Mouse (Mus musculus) myocyte (in vitro differentiated cells): ENCODE results near the gene Usp6nl. TPM values are rescaled to one million over a fixed set of nuclear protein-coding genes. Genes with fewer than 3 reads are reported as not detected.

Source experiments
- H3K27me3 ChIP-seq: one replicate; pipeline ENCODE4 v1.6.1; 2011; ENCODE audit not compliant: control insufficient read depth, insufficient read depth, insufficient read length
- H3K36me3 ChIP-seq: one replicate; pipeline ENCODE4 v1.6.1; 2011; ENCODE audit not compliant: control insufficient read depth, insufficient read depth
- H3K4me2 ChIP-seq: one replicate; pipeline ENCODE4 v1.6.1; 2011; ENCODE audit warnings: low read depth, control low read depth
- H3K4me3 ChIP-seq: one replicate; pipeline ENCODE4 v1.5.1; 2011; ENCODE audit warnings: mild to moderate bottlenecking, control low read depth, moderate library complexity
- H3K79me2 ChIP-seq: one replicate; pipeline ENCODE4 v1.6.1; 2011; ENCODE audit not compliant: control insufficient read depth, insufficient read depth
- H3ac ChIP-seq: one replicate; pipeline ENCODE4 v1.6.1; 2011; ENCODE audit not compliant: control insufficient read depth, insufficient read length
- CEBPB ChIP-seq: IDR thresholded peaks from 2 replicates; pipeline ENCODE4 v1.6.1; 2011; ENCODE audit warnings: mild to moderate bottlenecking, moderate library complexity; ENCODE audit not compliant: poor library complexity, insufficient read depth, severe bottlenecking
- E2F4 ChIP-seq: IDR thresholded peaks from one replicate; pipeline ENCODE4 v1.6.1; 2011; ENCODE audit warnings: mild to moderate bottlenecking, control low read depth, moderate library complexity; ENCODE audit not compliant: insufficient read depth
- MAX ChIP-seq: IDR thresholded peaks from one replicate; pipeline ENCODE4 v1.6.1; 2011; ENCODE audit warnings: low read depth, mild to moderate bottlenecking, control low read depth
- MYOD1 ChIP-seq, 3 experiments: IDR thresholded peaks; one replicate each; pipeline ENCODE4 v1.6.1; 2011; ENCODE audit warnings: control low read depth in 2 of 3, low read depth in 2 of 3, mild to moderate bottlenecking in 2 of 3, moderate library complexity in 1 of 3; ENCODE audit not compliant: insufficient read length in 2 of 3, control insufficient read depth in 1 of 3
- MYOG ChIP-seq, 3 experiments: IDR thresholded peaks; one replicate each; pipeline ENCODE4 v1.6.1; 2011; ENCODE audit warnings: control low read depth in 2 of 3, low read depth in 2 of 3, mild to moderate bottlenecking in 2 of 3; ENCODE audit not compliant: insufficient read length in 2 of 3, control insufficient read depth in 1 of 3, insufficient read depth in 1 of 3
- POLR2A ChIP-seq: IDR thresholded peaks from one replicate; pipeline ENCODE4 v1.6.1; 2011; ENCODE audit warnings: low read depth, mild to moderate bottlenecking, control low read depth, moderate library complexity; ENCODE audit not compliant: insufficient read length
- POLR2AphosphoS2 ChIP-seq: IDR thresholded peaks from one replicate; pipeline ENCODE4 v1.6.1; 2011; ENCODE audit warnings: low read depth, control low read depth; ENCODE audit not compliant: insufficient read length
- REST ChIP-seq: IDR thresholded peaks from one replicate; pipeline ENCODE4 v1.6.1; 2011; ENCODE audit warnings: mild to moderate bottlenecking, control low read depth, moderate library complexity; ENCODE audit not compliant: insufficient read depth, insufficient read length
- SRF ChIP-seq: IDR thresholded peaks from one replicate; pipeline ENCODE4 v1.6.1; 2011; ENCODE audit warnings: low read depth; ENCODE audit not compliant: control insufficient read depth, insufficient read length
- TCF12 ChIP-seq: IDR thresholded peaks from one replicate; pipeline ENCODE4 v1.6.1; 2011; ENCODE audit warnings: mild to moderate bottlenecking, control low read depth; ENCODE audit not compliant: poor library complexity, insufficient read depth, severe bottlenecking
- TCF3 ChIP-seq: IDR thresholded peaks from one replicate; pipeline ENCODE4 v1.6.1; 2011; ENCODE audit warnings: low read depth, control low read depth; ENCODE audit not compliant: insufficient read length
- USF1 ChIP-seq: IDR thresholded peaks from one replicate; pipeline ENCODE4 v1.6.1; 2011; ENCODE audit warnings: low read depth, mild to moderate bottlenecking, control low read depth, moderate library complexity
- polyA plus RNA-seq: library from polyadenylated mRNA; unstranded; fragments of >200 nt; fragmentation: generic; extraction: Trizol; gene quantifications from one replicate; pipeline ENCODE4 v1.2.1, GENCODE M21; 2012; ENCODE audit warnings: missing spikeins

Usp6nl gene
- polyA plus RNA-seq, 1 experiment: 7.6 TPM

DNA sequence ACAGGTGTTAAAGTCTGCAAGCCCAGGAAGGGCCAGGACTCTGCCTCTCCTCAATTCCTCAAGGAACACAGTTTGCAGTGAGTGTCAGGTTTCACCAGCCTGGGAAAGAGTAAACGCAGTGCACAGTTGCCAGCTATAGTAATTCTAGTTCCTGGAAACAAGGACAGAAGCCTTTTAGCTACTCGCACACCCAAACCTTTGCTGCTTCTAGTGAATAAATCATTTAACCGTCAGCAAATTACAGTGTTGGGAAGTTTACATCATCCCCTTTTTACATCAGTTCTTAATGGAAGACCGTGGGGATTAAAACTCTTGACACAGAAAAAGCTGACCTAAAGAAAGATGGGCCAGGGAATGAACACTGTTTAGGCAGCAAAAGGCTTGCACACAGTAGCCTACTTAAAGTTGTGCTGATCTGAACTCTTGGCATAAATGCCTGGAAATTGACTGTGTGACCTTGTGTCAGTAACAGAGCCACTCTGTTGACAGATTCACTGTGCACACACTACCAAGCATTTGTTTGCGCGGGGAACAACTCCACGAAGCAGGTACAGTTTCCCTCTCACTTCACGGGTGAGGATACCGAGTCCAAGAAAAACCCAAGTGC, 595 bp upstream of the Usp6nl start:
- H3K4me2 ChIP-seq: peak overlapping the region; percentile 82
- H3K4me3 ChIP-seq: peak overlapping the region; percentile 62
- TF ChIP-seq MAX: no peak
- no peak for TF ChIP-seq SRF
- no peak for TF ChIP-seq REST
- no peak for TF ChIP-seq CEBPB
- TF ChIP-seq POLR2AphosphoS2: no peak
- no peak for TF ChIP-seq USF1
- TF ChIP-seq MYOD1 (IDR thresholded peaks at IDR 0.05; ENCODE audit: control insufficient read depth in 1 of 3, insufficient read length in 2 of 3, low read depth in 2 of 3): no peak
- no peak for TF ChIP-seq POLR2A
- TF ChIP-seq TCF3: no peak
- TF ChIP-seq TCF12: no peak
- H3ac ChIP-seq: no peak overlapping the region
- no peaks in the 10 kb centered on the region for H3K36me3 ChIP-seq
- H3K79me2 ChIP-seq: peaks cover 34% of the 10 kb centered on the region
- no peaks in the 10 kb centered on the region for H3K27me3 ChIP-seq

DNA sequence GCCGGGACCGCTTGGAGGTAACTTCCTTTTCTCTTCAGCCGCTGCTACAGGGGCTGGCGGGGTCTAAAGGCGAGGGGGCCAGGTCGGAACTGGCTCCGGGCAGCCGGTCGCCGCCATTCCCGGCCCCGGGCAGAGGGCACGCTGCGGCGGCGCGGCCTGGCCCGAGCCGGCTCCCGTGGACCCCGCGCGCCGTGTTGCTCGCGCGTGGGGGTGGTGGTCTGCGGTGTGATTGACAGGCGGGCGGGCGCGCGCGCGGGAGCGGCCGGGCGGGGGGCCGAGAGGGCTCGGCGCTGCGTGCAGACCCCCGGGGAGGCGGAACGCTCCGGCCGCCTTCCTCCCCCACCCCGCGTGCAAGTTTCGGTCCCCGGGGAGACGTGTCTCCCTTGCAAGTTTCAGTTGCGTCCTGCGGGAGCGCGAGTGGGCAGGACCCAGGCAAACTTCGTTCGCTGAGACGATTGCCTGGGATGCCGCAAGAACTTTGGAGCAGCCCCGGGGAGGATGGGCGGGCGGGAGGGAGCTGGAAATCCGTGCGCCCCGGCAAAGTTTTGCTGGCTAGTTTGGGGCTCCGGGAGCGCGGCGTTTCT, 563 bp downstream of the Usp6nl start:
- H3K79me2 ChIP-seq: peaks cover 36% of the 10 kb centered on the region
- no peaks in the 10 kb centered on the region for H3K36me3 ChIP-seq
- peak overlapping the region; percentile 72 for H3K4me2 ChIP-seq
- H3K27me3 ChIP-seq: no peaks in the 10 kb centered on the region
- peak overlapping the region; percentile 45 for H3ac ChIP-seq
- H3K4me3 ChIP-seq: peak overlapping the region; percentile 62
- TF ChIP-seq E2F4 (no peak), CEBPB (no peak), POLR2A (peak; percentile 30)

DNA sequence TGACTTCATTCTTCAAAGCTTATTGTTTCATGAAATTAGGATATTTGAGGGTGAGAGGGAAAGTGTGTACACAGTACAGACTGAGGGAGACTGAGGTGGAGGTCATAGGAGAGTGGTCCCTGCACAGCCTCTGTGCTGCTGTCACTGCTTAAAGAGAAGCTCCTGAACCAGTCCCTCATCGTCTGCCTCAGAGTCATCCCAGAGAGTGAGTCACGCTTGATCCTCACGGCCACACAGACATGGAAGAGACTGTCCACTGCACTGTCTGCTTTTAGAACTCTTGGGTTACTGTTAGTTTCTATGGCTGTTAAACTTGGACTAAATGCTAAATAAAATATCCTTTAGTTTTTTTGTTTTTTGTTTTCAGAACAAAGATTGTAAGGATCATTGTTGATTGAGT, 3.2 kb downstream of the Usp6nl start:
- Histone ChIP-seq H3K4me2 (peak overlapping the region; percentile 62), H3K36me3 (no peaks in the 10 kb centered on the region), H3K27me3 (no peaks in the 10 kb centered on the region), H3K79me2 (peaks cover 61% of the 10 kb centered on the region), H3K4me3 (no peak overlapping the region), H3ac (no peak overlapping the region)
- TF ChIP-seq SRF (no peak), TCF3 (no peak), USF1 (no peak), MYOG (IDR thresholded peaks at IDR 0.05; ENCODE audit: control insufficient read depth in 1 of 3, insufficient read depth in 1 of 3, insufficient read length in 2 of 3, low read depth in 2 of 3) (no peak), REST (no peak), TCF12 (no peak)

DNA sequence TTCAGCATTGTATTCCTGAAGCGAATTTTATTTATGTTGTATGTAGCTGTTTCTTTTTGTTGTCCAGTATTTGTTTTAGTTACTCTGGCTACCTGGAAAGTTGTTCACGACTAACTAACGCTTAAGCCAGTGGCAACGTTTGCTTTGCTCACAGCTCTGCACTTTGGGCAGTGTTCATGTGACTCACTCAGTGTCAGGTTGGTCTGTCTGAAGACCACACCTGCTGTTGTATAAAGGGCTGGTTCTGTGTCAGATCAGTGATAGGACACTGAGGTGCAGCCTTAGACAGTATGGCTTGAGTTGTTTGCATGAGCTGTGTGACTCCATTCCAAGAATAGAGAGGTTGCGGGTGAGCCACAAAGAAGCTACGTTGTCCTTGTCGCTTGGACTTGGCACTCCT, 6.5 kb downstream of the Usp6nl start:
- no peak for TF ChIP-seq USF1
- TF ChIP-seq MAX: no peak
- Histone ChIP-seq H3ac (no peak overlapping the region), H3K79me2 (peaks cover 85% of the 10 kb centered on the region), H3K36me3 (no peaks in the 10 kb centered on the region), H3K4me3 (no peak overlapping the region), H3K27me3 (no peaks in the 10 kb centered on the region), H3K4me2 (no peak overlapping the region)

DNA sequence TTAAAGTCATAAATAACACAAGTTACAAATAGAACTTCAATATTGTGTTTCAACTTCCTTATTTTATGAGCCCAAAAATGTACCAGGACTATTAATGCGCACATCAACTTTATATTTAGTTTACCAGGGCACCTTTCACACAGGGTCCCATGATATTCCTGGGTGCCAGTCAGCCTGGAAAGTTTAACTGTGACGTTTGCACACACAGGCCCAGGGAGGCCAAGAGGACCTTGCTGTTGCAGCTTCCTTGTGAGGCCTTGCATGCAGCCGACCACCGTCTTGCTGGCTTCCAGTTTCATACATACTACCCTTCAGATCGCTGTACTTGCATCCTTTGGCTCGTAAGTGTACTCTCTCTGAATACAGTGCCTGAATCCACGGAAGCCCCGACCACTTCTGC, 8.3 kb downstream of the Usp6nl start:
- Histone ChIP-seq H3K36me3 (no peaks in the 10 kb centered on the region), H3K4me2 (no peak overlapping the region), H3K27me3 (no peaks in the 10 kb centered on the region), H3ac (no peak overlapping the region), H3K4me3 (no peak overlapping the region), H3K79me2 (peaks cover 85% of the 10 kb centered on the region)
- TF ChIP-seq E2F4: no peak
- no peak for TF ChIP-seq MYOD1 (IDR thresholded peaks at IDR 0.05; ENCODE audit: control insufficient read depth in 1 of 3, insufficient read length in 2 of 3, low read depth in 2 of 3)
- no peak for TF ChIP-seq TCF12
- TF ChIP-seq TCF3: no peak
- TF ChIP-seq CEBPB: no peak
- TF ChIP-seq SRF: no peak
- TF ChIP-seq POLR2A: no peak
- TF ChIP-seq MAX: no peak
- no peak for TF ChIP-seq MYOG (IDR thresholded peaks at IDR 0.05; ENCODE audit: control insufficient read depth in 1 of 3, insufficient read depth in 1 of 3, insufficient read length in 2 of 3, low read depth in 2 of 3)
- TF ChIP-seq USF1: no peak
- no peak for TF ChIP-seq REST
- no peak for TF ChIP-seq POLR2AphosphoS2
